Mouse (Mus musculus): Measurements from ENCODE around the gene Spag9. TPM values are rescaled to one million over a fixed set of nuclear protein-coding genes. Genes with fewer than 3 reads are reported as not detected.
"Not testable (repeated sequence)": the region's sequence is repeated elsewhere in the genome, so short reads cannot be mapped to it uniquely, and the experiment has no call there.

Spag9 gene
- polyA plus RNA-seq, 1 experiment from 2014 or later, result 101 TPM

- Histone ChIP-seq H3K4me3 (ENCODE audit: low read depth, low read length) (no peak overlapping the region), H3K27me3 (ENCODE audit: control insufficient read depth, insufficient read depth, low read length) (no peaks in the 10 kb centered on the region), H3K4me1 (replicated peaks; ENCODE audit: control insufficient read depth, insufficient read depth, low read length) (no peaks in the 10 kb centered on the region), H3K4me2 (ENCODE audit: low read depth, low read length, severe bottlenecking) (no peak overlapping the region), H3K27ac (ENCODE audit: low read depth, low read length) (no peak overlapping the region), H3K36me3 (ENCODE audit: control insufficient read depth, insufficient read depth, low read length) (no peaks in the 10 kb centered on the region), H3K9me3 (ENCODE audit: control insufficient read depth, low read length) (no peaks in the 10 kb centered on the region), H3K9ac (ENCODE audit: low read length) (no peak overlapping the region)
- ATAC-seq (replicated peaks; ENCODE audit: low FRiP score) (no peak), DNase-seq (ENCODE audit: low spot score) (no peak)
- WGBS, result 81% methylated on average over 6 of the region's 6 CpGs
Measured at GRCm38 (mm10) chr11:94020403-94020802, 24.5 kb downstream of the Spag9 start.

DNA sequence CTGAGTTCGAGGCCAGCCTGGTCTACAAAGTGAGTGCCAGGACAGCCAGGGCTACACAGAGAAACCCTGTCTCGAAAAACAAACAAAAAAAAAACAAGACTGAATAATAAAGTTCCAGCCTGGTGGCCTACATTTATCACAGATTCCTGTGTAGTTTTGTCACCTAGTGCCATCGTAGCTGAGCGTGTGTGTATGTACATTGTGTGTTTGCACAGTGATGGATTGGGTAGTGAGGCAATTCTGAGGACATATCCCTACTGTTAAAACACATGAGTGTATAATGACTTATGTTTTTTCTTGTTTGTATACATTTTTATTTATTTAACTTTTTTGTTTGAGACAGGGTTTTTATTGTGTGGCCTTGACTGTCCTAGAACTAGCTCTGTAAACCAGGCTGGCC, 30.4 kb downstream of the Spag9 start:
- no peak for ATAC-seq (replicated peaks; ENCODE audit: low FRiP score)
- H3K27ac ChIP-seq (ENCODE audit: low read depth, low read length), result no peak overlapping the region
- WGBS, result 93% methylated on average over 4 of the region's 4 CpGs
- H3K27me3 ChIP-seq (ENCODE audit: control insufficient read depth, insufficient read depth, low read length), result no peaks in the 10 kb centered on the region
- H3K9ac ChIP-seq (ENCODE audit: low read length), result no peak overlapping the region
- H3K4me1 ChIP-seq (replicated peaks; ENCODE audit: control insufficient read depth, insufficient read depth, low read length), result no peaks in the 10 kb centered on the region
- no peak overlapping the region for H3K4me3 ChIP-seq (ENCODE audit: low read depth, low read length)
- H3K4me2 ChIP-seq (ENCODE audit: low read depth, low read length, severe bottlenecking), result no peak overlapping the region
- H3K9me3 ChIP-seq (ENCODE audit: control insufficient read depth, low read length), result no peaks in the 10 kb centered on the region
- no peaks in the 10 kb centered on the region for H3K36me3 ChIP-seq (ENCODE audit: control insufficient read depth, insufficient read depth, low read length)
- no peak for DNase-seq (ENCODE audit: low spot score)

GRCm38 (mm10) chr11:94032084-94032483, 36.2 kb downstream of the Spag9 start:
- Histone ChIP-seq H3K9ac (ENCODE audit: low read length) (no peak overlapping the region), H3K4me2 (ENCODE audit: low read depth, low read length, severe bottlenecking) (no peak overlapping the region), H3K4me1 (replicated peaks; ENCODE audit: control insufficient read depth, insufficient read depth, low read length) (no peaks in the 10 kb centered on the region; the same call in 1 of the 2 replicates), H3K27me3 (ENCODE audit: control insufficient read depth, insufficient read depth, low read length) (no peaks in the 10 kb centered on the region), H3K36me3 (ENCODE audit: control insufficient read depth, insufficient read depth, low read length) (no peaks in the 10 kb centered on the region), H3K4me3 (ENCODE audit: low read depth, low read length) (no peak overlapping the region), H3K9me3 (ENCODE audit: control insufficient read depth, low read length) (no peaks in the 10 kb centered on the region), H3K27ac (ENCODE audit: low read depth, low read length) (no peak overlapping the region)
- ATAC-seq (replicated peaks; ENCODE audit: low FRiP score) (no peak), DNase-seq (ENCODE audit: low spot score) (no peak)
- WGBS, result 87% methylated on average over 4 of the region's 4 CpGs

- Histone ChIP-seq H3K9me3 (ENCODE audit: control insufficient read depth, low read length) (no peaks in the 10 kb centered on the region), H3K27ac (ENCODE audit: low read depth, low read length) (no peak overlapping the region), H3K4me1 (replicated peaks; ENCODE audit: control insufficient read depth, insufficient read depth, low read length) (no peaks in the 10 kb centered on the region; the same call in 1 of the 2 replicates), H3K9ac (ENCODE audit: low read length) (no peak overlapping the region), H3K27me3 (ENCODE audit: control insufficient read depth, insufficient read depth, low read length) (no peaks in the 10 kb centered on the region), H3K4me3 (ENCODE audit: low read depth, low read length) (no peak overlapping the region), H3K36me3 (ENCODE audit: control insufficient read depth, insufficient read depth, low read length) (no peaks in the 10 kb centered on the region), H3K4me2 (ENCODE audit: low read depth, low read length, severe bottlenecking) (no peak overlapping the region)
- DNase-seq (ENCODE audit: low spot score) (no peak), ATAC-seq (replicated peaks; ENCODE audit: low FRiP score) (no peak)
- WGBS, result 80% methylated on average over 2 of the region's 2 CpGs
Measured at GRCm38 (mm10) chr11:94032971-94033370, 37.1 kb downstream of the Spag9 start.

- H3K4me1 ChIP-seq (replicated peaks; ENCODE audit: control insufficient read depth, insufficient read depth, low read length), result no peaks in the 10 kb centered on the region; the same call in 1 of the 2 replicates
- WGBS, result 45% methylated on average over 2 of the region's 2 CpGs
- no peak overlapping the region for H3K9ac ChIP-seq (ENCODE audit: low read length)
- no peaks in the 10 kb centered on the region for H3K27me3 ChIP-seq (ENCODE audit: control insufficient read depth, insufficient read depth, low read length)
- DNase-seq (ENCODE audit: low spot score), result no peak
- no peak for ATAC-seq (replicated peaks; ENCODE audit: low FRiP score)
- no peak overlapping the region for H3K4me3 ChIP-seq (ENCODE audit: low read depth, low read length)
- H3K27ac ChIP-seq (ENCODE audit: low read depth, low read length), result no peak overlapping the region
- H3K9me3 ChIP-seq (ENCODE audit: control insufficient read depth, low read length), result no peaks in the 10 kb centered on the region
- no peak overlapping the region for H3K4me2 ChIP-seq (ENCODE audit: low read depth, low read length, severe bottlenecking)
- no peaks in the 10 kb centered on the region for H3K36me3 ChIP-seq (ENCODE audit: control insufficient read depth, insufficient read depth, low read length)
Measured at GRCm38 (mm10) chr11:94035974-94036373, 40.1 kb downstream of the Spag9 start.

- Histone ChIP-seq H3K4me2 (ENCODE audit: low read depth, low read length, severe bottlenecking) (no peak overlapping the region), H3K36me3 (ENCODE audit: control insufficient read depth, insufficient read depth, low read length) (no peaks in the 10 kb centered on the region), H3K27me3 (ENCODE audit: control insufficient read depth, insufficient read depth, low read length) (no peaks in the 10 kb centered on the region), H3K9me3 (ENCODE audit: control insufficient read depth, low read length) (no peaks in the 10 kb centered on the region), H3K27ac (ENCODE audit: low read depth, low read length) (no peak overlapping the region), H3K9ac (ENCODE audit: low read length) (no peak overlapping the region), H3K4me3 (ENCODE audit: low read depth, low read length) (no peak overlapping the region), H3K4me1 (replicated peaks; ENCODE audit: control insufficient read depth, insufficient read depth, low read length) (peaks cover under 1% of the 10 kb centered on the region; the same call in 1 of the 2 replicates)
- ATAC-seq (replicated peaks; ENCODE audit: low FRiP score), result no peak
- 85% methylated on average over 1 of the region's 1 CpGs for WGBS
- no peak for DNase-seq (ENCODE audit: low spot score)
Measured at GRCm38 (mm10) chr11:94041475-94041874, 45.6 kb downstream of the Spag9 start.

- not testable (repeated sequence) for H3K4me3 ChIP-seq (ENCODE audit: low read depth, low read length); H3K36me3 ChIP-seq (ENCODE audit: control insufficient read depth, insufficient read depth, low read length); H3K9me3 ChIP-seq (ENCODE audit: control insufficient read depth, low read length); H3K27me3 ChIP-seq (ENCODE audit: control insufficient read depth, insufficient read depth, low read length); DNase-seq (ENCODE audit: low spot score); ATAC-seq (replicated peaks; ENCODE audit: low FRiP score); H3K27ac ChIP-seq (ENCODE audit: low read depth, low read length); H3K4me2 ChIP-seq (ENCODE audit: low read depth, low read length, severe bottlenecking); H3K9ac ChIP-seq (ENCODE audit: low read length); H3K4me1 ChIP-seq (replicated peaks; ENCODE audit: control insufficient read depth, insufficient read depth, low read length)
- 79% methylated on average over 1 of the region's 1 CpGs for WGBS
Measured at GRCm38 (mm10) chr11:94042301-94042700, 46.4 kb downstream of the Spag9 start.

GRCm38 (mm10) chr11:94043998-94044985, 48.4 kb downstream of the Spag9 start:
- peak overlapping the region; percentile 55 for H3K4me3 ChIP-seq (ENCODE audit: low read depth, low read length)
- peak overlapping the region; percentile 97 for H3K27ac ChIP-seq (ENCODE audit: low read depth, low read length)
- no peaks in the 10 kb centered on the region; the same call in 1 of the 2 replicates for H3K36me3 ChIP-seq (ENCODE audit: control insufficient read depth, insufficient read depth, low read length)
- H3K9me3 ChIP-seq (ENCODE audit: control insufficient read depth, low read length), result no peaks in the 10 kb centered on the region
- H3K4me2 ChIP-seq (ENCODE audit: low read depth, low read length, severe bottlenecking), result peak overlapping the region; percentile 46
- peaks cover 6% of the 10 kb centered on the region; the same call in 1 of the 2 replicates for H3K4me1 ChIP-seq (replicated peaks; ENCODE audit: control insufficient read depth, insufficient read depth, low read length)
- no peaks in the 10 kb centered on the region for H3K27me3 ChIP-seq (ENCODE audit: control insufficient read depth, insufficient read depth, low read length)
- peak overlapping the region; percentile 75 for H3K9ac ChIP-seq (ENCODE audit: low read length)
- DNase-seq (ENCODE audit: low spot score) (peak; percentile 96), ATAC-seq (replicated peaks; ENCODE audit: low FRiP score) (peak; percentile 98)
- WGBS, result under 1% methylated on average over 22 of the region's 22 CpGs
